Mouse (Mus musculus) midbrain, embryonic 15.5 days (tissue): ENCODE data around the gene Lrch3. TPM values are rescaled to one million over a fixed set of nuclear protein-coding genes. Genes with fewer than 3 reads are reported as not detected.
"Not testable (repeated sequence)": the region's sequence is repeated elsewhere in the genome, so short reads cannot be mapped to it uniquely, and the experiment has no call there.

Experiments used
- ATAC-seq: fragments of 200-750 bp; cut with Nextera tagmentation; replicated peaks from 2 replicates; pipeline ENCODE4 v1.8.0; 2017; ENCODE audit warnings: moderate TSS enrichment
- H3K27ac ChIP-seq: fragments of 300-500 bp; sonication (generic); 2 replicates; pipeline ENCODE4 v1.5.1; 2015; ENCODE audit warnings: mild to moderate bottlenecking, inconsistent platforms
- H3K27me3 ChIP-seq: fragments of 300-500 bp; sonication (generic); replicated peaks from 2 replicates; pipeline ENCODE4 v1.6.1; 2015; ENCODE audit warnings: inconsistent platforms
- H3K36me3 ChIP-seq: fragments of 300-500 bp; sonication (generic); replicated peaks from 2 replicates; pipeline ENCODE4 v1.6.1; 2015; ENCODE audit warnings: inconsistent platforms
- H3K4me1 ChIP-seq: fragments of 300-500 bp; sonication (generic); 2 replicates; pipeline ENCODE4 v1.6.1; 2015; ENCODE audit warnings: inconsistent platforms
- H3K4me2 ChIP-seq: fragments of 300-500 bp; sonication (generic); 2 replicates; pipeline ENCODE4 v1.6.1; 2015; ENCODE audit warnings: inconsistent platforms, mild to moderate bottlenecking, moderate library complexity
- H3K4me3 ChIP-seq: fragments of 300-500 bp; sonication (generic); 2 replicates; pipeline ENCODE4 v1.5.1; 2015; ENCODE audit warnings: mild to moderate bottlenecking, inconsistent platforms
- H3K9ac ChIP-seq: fragments of 300-500 bp; sonication (generic); 2 replicates; pipeline ENCODE4 v1.6.1; 2015; ENCODE audit warnings: mild to moderate bottlenecking, inconsistent platforms
- H3K9me3 ChIP-seq: fragments of 300-500 bp; sonication (generic); 2 replicates; pipeline ENCODE4 v1.6.1; 2016; ENCODE audit warnings: inconsistent platforms
- WGBS: fragments of 180-500 bp; shearing (Covaris S2); methylation state at CpG from one replicate; pipeline ENCODE4 v1.1.7; 2015; ENCODE audit warnings: mixed read lengths; 5-methylcytosine and 5-hydroxymethylcytosine counted together
- polyA plus RNA-seq: library from polyadenylated mRNA; unstranded; fragments of >200 nt; fragmentation: Nextera tagmentation; extraction: Ambion mirVana; gene quantifications from 2 replicates; pipeline ENCODE4 v1.2.1, GENCODE M21; 2015

Gene Lrch3
- polyA plus RNA-seq, 1 experiment from 2014 or later = 56.3 TPM

GRCm38 (mm10) chr16:33042682-33043081, 128.8 kb downstream of the Lrch3 start:
- H3K27me3 ChIP-seq = no peaks in the 10 kb centered on the region
- WGBS = 78% methylated on average over 1 of the region's 1 CpGs
- H3K27ac ChIP-seq = no peak overlapping the region
- H3K4me2 ChIP-seq = no peak overlapping the region
- H3K4me3 ChIP-seq = no peak overlapping the region
- H3K36me3 ChIP-seq = no peaks in the 10 kb centered on the region
- H3K4me1 ChIP-seq = no peaks in the 10 kb centered on the region
- H3K9me3 ChIP-seq = no peaks in the 10 kb centered on the region
- ATAC-seq = no peak
- no peak overlapping the region for H3K9ac ChIP-seq

- Histone ChIP-seq H3K4me1 (no peaks in the 10 kb centered on the region), H3K9ac (no peak overlapping the region), H3K36me3 (no peaks in the 10 kb centered on the region), H3K27ac (no peak overlapping the region), H3K9me3 (no peaks in the 10 kb centered on the region), H3K27me3 (no peaks in the 10 kb centered on the region), H3K4me2 (no peak overlapping the region), H3K4me3 (no peak overlapping the region)
- ATAC-seq = no peak
- 86% methylated on average over 2 of the region's 2 CpGs for WGBS
These were observed 129.4 kb downstream of the Lrch3 start for GRCm38 (mm10) chr16:33043268-33043667.

- 93% methylated on average over 1 of the region's 1 CpGs for WGBS
- ATAC-seq = no peak
These were observed 134.1 kb downstream of the Lrch3 start for GRCm38 (mm10) chr16:33048004-33048403.

GRCm38 (mm10) chr16:33048686-33049085, 134.8 kb downstream of the Lrch3 start:
- H3K4me1 ChIP-seq = no peaks in the 10 kb centered on the region
- H3K36me3 ChIP-seq = no peaks in the 10 kb centered on the region
- H3K4me2 ChIP-seq = no peak overlapping the region
- H3K27ac ChIP-seq = no peak overlapping the region
- WGBS = 77% methylated on average over 2 of the region's 2 CpGs
- ATAC-seq = no peak
- H3K9me3 ChIP-seq = no peaks in the 10 kb centered on the region
- H3K4me3 ChIP-seq = no peak overlapping the region
- no peak overlapping the region for H3K9ac ChIP-seq
- H3K27me3 ChIP-seq = no peaks in the 10 kb centered on the region

More at GRCm38 (mm10) chr16:33048004-33048403, 134.1 kb downstream of the Lrch3 start:
- no peaks in the 10 kb centered on the region for H3K27me3 ChIP-seq
- no peak overlapping the region for H3K4me3 ChIP-seq
- H3K27ac ChIP-seq = no peak overlapping the region
- H3K4me1 ChIP-seq = no peaks in the 10 kb centered on the region
- no peaks in the 10 kb centered on the region for H3K9me3 ChIP-seq
- H3K36me3 ChIP-seq = no peaks in the 10 kb centered on the region
- H3K9ac ChIP-seq = no peak overlapping the region
- H3K4me2 ChIP-seq = no peak overlapping the region

GRCm38 (mm10) chr16:33049809-33050208, 135.9 kb downstream of the Lrch3 start:
- Histone ChIP-seq H3K9me3 (no peaks in the 10 kb centered on the region), H3K4me1 (no peaks in the 10 kb centered on the region), H3K4me3 (no peak overlapping the region), H3K27ac (no peak overlapping the region), H3K27me3 (no peaks in the 10 kb centered on the region), H3K4me2 (no peak overlapping the region), H3K9ac (no peak overlapping the region), H3K36me3 (no peaks in the 10 kb centered on the region)
- ATAC-seq = no peak
- 94% methylated on average over 16 of the region's 16 CpGs for WGBS

GRCm38 (mm10) chr16:33053141-33053540, 139.2 kb downstream of the Lrch3 start:
- no peak overlapping the region for H3K9ac ChIP-seq
- H3K9me3 ChIP-seq = no peaks in the 10 kb centered on the region
- WGBS = 79% methylated on average over 5 of the region's 5 CpGs
- H3K27ac ChIP-seq = no peak overlapping the region
- peaks cover 14% of the 10 kb centered on the region for H3K4me1 ChIP-seq
- no peak overlapping the region for H3K4me2 ChIP-seq
- no peak for ATAC-seq
- no peaks in the 10 kb centered on the region; the same call in 1 of the 2 replicates for H3K36me3 ChIP-seq
- no peak overlapping the region for H3K4me3 ChIP-seq
- no peaks in the 10 kb centered on the region for H3K27me3 ChIP-seq

GRCm38 (mm10) chr16:33054927-33055326, 141.0 kb downstream of the Lrch3 start:
- ATAC-seq, H3K27ac ChIP-seq, H3K4me3 ChIP-seq, H3K36me3 ChIP-seq, H3K9ac ChIP-seq, H3K9me3 ChIP-seq, H3K27me3 ChIP-seq, H3K4me2 ChIP-seq: not testable (repeated sequence)
- H3K4me1 ChIP-seq = peaks cover 28% of the 10 kb centered on the region
- 68% methylated on average over 2 of the region's 2 CpGs for WGBS

GRCm38 (mm10) chr16:33055655-33056054, 141.8 kb downstream of the Lrch3 start:
- Histone ChIP-seq H3K27me3 (no peaks in the 10 kb centered on the region), H3K9me3 (no peaks in the 10 kb centered on the region), H3K36me3 (peaks cover 11% of the 10 kb centered on the region), H3K4me3 (peak overlapping the region; percentile 96), H3K9ac (no peak overlapping the region), H3K4me1 (peaks cover 28% of the 10 kb centered on the region), H3K27ac (no peak overlapping the region), H3K4me2 (peak overlapping the region; percentile 68)
- peak; percentile 57 for ATAC-seq
- 21% methylated on average over 10 of the region's 10 CpGs for WGBS

GRCm38 (mm10) chr16:33056095-33056785, 142.3 kb downstream of the Lrch3 start, which contains the start of the genes Iqcg and Rpl35a:
Gene Iqcg, minus strand, starts transcription at chr16:33056218.
Gene Rpl35a, plus strand, starts transcription at chr16:33056453.
- H3K9ac ChIP-seq = peak within 1 kb of the TSS; percentile 94
- H3K36me3 ChIP-seq = peaks cover 11% of the 10 kb centered on the region
- H3K4me1 ChIP-seq = peaks cover 28% of the 10 kb centered on the region
- WGBS = under 1% methylated on average over 46 of the region's 47 CpGs
- H3K27ac ChIP-seq = peak within 1 kb of the TSS; percentile 95
- H3K9me3 ChIP-seq = no peaks in the 10 kb centered on the region
- peak within 1 kb of the TSS; percentile 96 for H3K4me3 ChIP-seq
- peak; percentile 95 for ATAC-seq
- no peaks in the 10 kb centered on the region for H3K27me3 ChIP-seq
- H3K4me2 ChIP-seq = peak within 1 kb of the TSS; percentile 68

GRCm38 (mm10) chr16:33056786-33057185, 142.9 kb downstream of the Lrch3 start:
- H3K9me3 ChIP-seq = no peaks in the 10 kb centered on the region
- peak overlapping the region; percentile 68 for H3K4me2 ChIP-seq
- peak overlapping the region; percentile 94 for H3K9ac ChIP-seq
- ATAC-seq = peak; percentile 40
- H3K36me3 ChIP-seq = peaks cover 11% of the 10 kb centered on the region
- H3K4me1 ChIP-seq = peaks cover 31% of the 10 kb centered on the region
- peak overlapping the region; percentile 95 for H3K27ac ChIP-seq
- peak overlapping the region; percentile 96 for H3K4me3 ChIP-seq
- no peaks in the 10 kb centered on the region for H3K27me3 ChIP-seq
- under 1% methylated on average over 24 of the region's 24 CpGs for WGBS

GRCm38 (mm10) chr16:33058033-33058432, 144.1 kb downstream of the Lrch3 start:
- Histone ChIP-seq H3K36me3 (peaks cover 11% of the 10 kb centered on the region), H3K9ac (no peak overlapping the region), H3K4me1 (peaks cover 38% of the 10 kb centered on the region), H3K9me3 (no peaks in the 10 kb centered on the region), H3K27ac (no peak overlapping the region), H3K4me2 (peak overlapping the region; percentile 68), H3K27me3 (no peaks in the 10 kb centered on the region), H3K4me3 (0 out of 2 replicates have a peak overlapping the region, but pooled peaks have one; percentile 9)
- WGBS = 93% methylated on average over 16 of the region's 16 CpGs
- no peak for ATAC-seq

GRCm38 (mm10) chr16:33058656-33059055, 144.8 kb downstream of the Lrch3 start:
- WGBS = 92% methylated on average over 9 of the region's 9 CpGs
- H3K4me2 ChIP-seq, ATAC-seq: not testable (repeated sequence)

GRCm38 (mm10) chr16:33059471-33059870, 145.6 kb downstream of the Lrch3 start:
- WGBS = 97% methylated on average over 1 of the region's 1 CpGs
- H3K4me1 ChIP-seq = peaks cover 49% of the 10 kb centered on the region

More at GRCm38 (mm10) chr16:33058656-33059055, 144.8 kb downstream of the Lrch3 start:
- not testable (repeated sequence) for H3K27me3 ChIP-seq, H3K27ac ChIP-seq, H3K9ac ChIP-seq, H3K9me3 ChIP-seq, H3K4me3 ChIP-seq
- H3K36me3 ChIP-seq = peaks cover 11% of the 10 kb centered on the region
- peaks cover 44% of the 10 kb centered on the region for H3K4me1 ChIP-seq

More at GRCm38 (mm10) chr16:33059471-33059870, 145.6 kb downstream of the Lrch3 start:
- Histone ChIP-seq H3K27me3 (no peaks in the 10 kb centered on the region), H3K9me3 (no peaks in the 10 kb centered on the region), H3K27ac (no peak overlapping the region), H3K4me2 (no peak overlapping the region), H3K36me3 (peaks cover 11% of the 10 kb centered on the region), H3K4me3 (no peak overlapping the region), H3K9ac (no peak overlapping the region)
- ATAC-seq = no peak
